ENCODE assay signal across 25 mouse cellular contexts in the genomic region with DNA sequence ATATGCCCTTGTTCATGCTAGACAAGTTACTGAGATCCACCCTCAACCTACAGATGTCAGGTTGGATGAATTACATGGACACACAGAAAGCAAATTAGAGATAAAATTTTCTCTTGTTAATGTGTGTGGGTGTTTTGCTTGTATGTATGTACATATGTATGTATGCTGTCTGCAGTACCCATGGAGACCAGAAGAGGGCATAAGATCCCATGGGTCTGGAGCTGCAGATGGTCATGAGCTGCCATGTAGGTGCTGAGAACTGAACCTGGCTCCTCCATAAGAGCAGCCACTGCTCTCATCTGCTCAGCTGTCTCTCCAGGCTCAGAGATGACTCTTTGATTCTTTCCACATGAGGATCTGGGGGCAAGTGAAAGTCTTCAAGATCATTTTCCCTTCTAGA.
DNase-seq lines count a peak whose midpoint lies in the region; ATAC-seq and TF ChIP-seq lines count a peak whose summit lies in the region.
"Had no signal": no experiment of that assay in that cellular context is flagged by ENCODE, and none has a peak within 500 bp of the region (broad histone marks: within the 10 kb centered on the region; RNA-seq: fewer than 3 reads in every experiment).

No protein-coding gene starts in this region.

- no peaks in the 10 kb centered on the region for H3K4me1 ChIP-seq in forebrain, postnatal 0 days (ENCODE audit: insufficient read depth)
- H3K4me1 ChIP-seq in forebrain, embryonic 15.5 days = no peaks in the 10 kb centered on the region
- H3K4me1 ChIP-seq in E14TG2a.4 (replicated peaks; ENCODE audit: low read depth, low read length) = no peaks in the 10 kb centered on the region
- H3K4me1 ChIP-seq: embryonic facial prominence, embryonic 12.5 days; hindbrain, embryonic 13.5 days had no signal

- H3K4me2 ChIP-seq in forebrain, postnatal 0 days (ENCODE audit: low read depth) = no peak overlapping the region
- no peak overlapping the region for H3K4me2 ChIP-seq in forebrain, embryonic 15.5 days (replicated peaks)
- H3K4me2 ChIP-seq: embryonic facial prominence, embryonic 12.5 days; heart, embryonic 11.5 days; hindbrain, embryonic 13.5 days; limb, embryonic 12.5 days; neural tube, embryonic 13.5 days had no signal

- no peak for ATAC-seq in forebrain, postnatal 0 days
- no peak for ATAC-seq in forebrain, embryonic 15.5 days (replicated peaks)
- ATAC-seq: activated CD4-positive, CD25-positive, alpha-beta regulatory T cell, adult 4 months; forebrain, embryonic 14.5 days had no signal

- peak; percentile 22; the same call in 1 of the 2 replicates for TF ChIP-seq CTCF in forebrain, postnatal 0 days (IDR thresholded peaks at IDR 0.05; ENCODE audit: low read depth)
- TF ChIP-seq CTCF in layer of hippocampus, adult 2 months (conservative IDR thresholded peaks at IDR 0.05) = peak; percentile 56
- TF ChIP-seq CTCF in E14TG2a.4 (conservative IDR thresholded peaks at IDR 0.05; ENCODE audit: low read length) = peak; percentile 52
- 0 out of 2 replicates have a peak, but pooled peaks have one; percentile 13 for TF ChIP-seq CTCF in brain, embryonic 14.5 days (IDR thresholded peaks at IDR 0.05; ENCODE audit: borderline replicate concordance, extremely low read depth, insufficient read depth, insufficient read length)

- no peak for TF ChIP-seq POLR2A in brain, embryonic 14.5 days (IDR thresholded peaks at IDR 0.05; ENCODE audit: borderline replicate concordance, extremely low read depth, insufficient read depth, insufficient read length, poor library complexity, severe bottlenecking)

- DNase-seq in forebrain, postnatal 0 days = no peak
- no peak for DNase-seq in layer of hippocampus, adult 2 months (ENCODE audit: low spot score in 2 of 2)
- no peak for DNase-seq in layer of hippocampus, adult 8-10 months (ENCODE audit: low spot score in 2 of 2)
- no peak for DNase-seq in brain, embryonic 14.5 days (ENCODE audit: low read depth)
- DNase-seq in thymus, postnatal 14 days = no peak
- DNase-seq in heart, postnatal 4 days = no peak
- DNase-seq: adrenal gland, postnatal 10 days; cerebellum, adult 9-11 months; heart, postnatal 10 days; kidney, adult 11 months; kidney, postnatal 14 days; lung, adult 18-20 months; lung, postnatal 14 days; midbrain, embryonic 14.5 days; spleen, adult 18-20 months; thymus, adult 2 months had no signal

- no peak overlapping the region for H3K27ac ChIP-seq in forebrain, postnatal 0 days (ENCODE audit: low read depth, low read length)
- no peak overlapping the region for H3K27ac ChIP-seq in forebrain, embryonic 15.5 days (replicated peaks)
- no peak overlapping the region for H3K27ac ChIP-seq in layer of hippocampus, adult 2 months
- H3K27ac ChIP-seq: embryonic facial prominence, embryonic 12.5 days; hindbrain, embryonic 13.5 days; limb, embryonic 12.5 days; neural tube, embryonic 13.5 days had no signal

- 0 out of 2 replicates have a peak, but pooled peaks cover 3% of the 10 kb centered on the region for H3K36me3 ChIP-seq in forebrain, postnatal 0 days (ENCODE audit: insufficient read depth)
- no peaks in the 10 kb centered on the region for H3K36me3 ChIP-seq in forebrain, embryonic 15.5 days
- no peaks in the 10 kb centered on the region for H3K36me3 ChIP-seq in E14TG2a.4 (ENCODE audit: insufficient read depth, low read length)
- H3K36me3 ChIP-seq: embryonic facial prominence, embryonic 12.5 days; limb, embryonic 12.5 days had no signal

- H3K27me3 ChIP-seq in forebrain, postnatal 0 days (ENCODE audit: insufficient read depth, low read length) = no peaks in the 10 kb centered on the region
- H3K27me3 ChIP-seq in forebrain, embryonic 15.5 days = no peaks in the 10 kb centered on the region
- H3K27me3 ChIP-seq in E14TG2a.4 (ENCODE audit: insufficient read depth, low read length) = no peaks in the 10 kb centered on the region
- H3K27me3 ChIP-seq: embryonic facial prominence, embryonic 12.5 days; hindbrain, embryonic 13.5 days; limb, embryonic 12.5 days; neural tube, embryonic 13.5 days had no signal

- no peaks in the 10 kb centered on the region for H3K9me3 ChIP-seq in forebrain, postnatal 0 days (ENCODE audit: low read length)
- H3K9me3 ChIP-seq in forebrain, embryonic 15.5 days = no peaks in the 10 kb centered on the region
- no peaks in the 10 kb centered on the region for H3K9me3 ChIP-seq in E14TG2a.4 (ENCODE audit: low read length)
- H3K9me3 ChIP-seq: embryonic facial prominence, embryonic 12.5 days; limb, embryonic 12.5 days had no signal

- no peak overlapping the region for H3K9ac ChIP-seq in forebrain, postnatal 0 days
- H3K9ac ChIP-seq in forebrain, embryonic 15.5 days (replicated peaks) = no peak overlapping the region
- H3K9ac ChIP-seq: embryonic facial prominence, embryonic 12.5 days; hindbrain, embryonic 13.5 days; limb, embryonic 12.5 days; neural tube, embryonic 13.5 days had no signal

- no peak overlapping the region for H3K4me3 ChIP-seq in forebrain, postnatal 0 days (ENCODE audit: low read depth, low read length)
- H3K4me3 ChIP-seq in forebrain, embryonic 15.5 days = no peak overlapping the region
- H3K4me3 ChIP-seq in layer of hippocampus, adult 2 months = no peak overlapping the region
- H3K4me3 ChIP-seq in E14TG2a.4 (replicated peaks; ENCODE audit: low read length) = no peak overlapping the region
- H3K4me3 ChIP-seq: embryonic facial prominence, embryonic 12.5 days; hindbrain, embryonic 13.5 days; limb, embryonic 12.5 days; neural tube, embryonic 13.5 days had no signal
